In the genomic region with DNA sequence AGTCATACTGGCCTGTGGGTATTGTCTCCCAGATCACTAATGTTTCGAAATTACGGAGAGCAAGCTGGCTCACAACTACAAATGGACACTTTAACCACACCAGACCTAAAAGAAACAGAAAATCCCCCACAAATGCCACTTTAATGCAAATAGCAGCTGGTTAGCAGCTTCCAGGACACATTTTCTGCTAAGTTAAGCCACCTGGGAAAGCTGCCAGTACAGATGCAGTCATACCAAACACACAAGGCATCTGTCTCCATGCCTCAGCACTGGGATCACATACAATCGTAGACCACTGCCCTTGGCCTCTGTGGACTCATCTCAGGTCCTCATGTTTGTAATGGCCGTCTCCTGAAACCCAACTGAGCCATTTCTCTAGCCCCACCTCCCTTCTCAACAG, we compare ENCODE assay signal across 20 mouse cellular contexts. TPM values are rescaled to one million over a fixed set of nuclear protein-coding genes. Genes with fewer than 3 reads are reported as not detected.
"Had no signal": no experiment of that assay in that cellular context is flagged by ENCODE, and none has a peak within 500 bp of the region (broad histone marks: within the 10 kb centered on the region; RNA-seq: fewer than 3 reads in every experiment).

No protein-coding gene starts in this region.

- H3K27me3 ChIP-seq: kidney, embryonic 15.5 days; liver, embryonic 13.5 days; lung, embryonic 15.5 days; megakaryocyte, embryonic 14.5 days; midbrain, embryonic 15.5 days; neural tube, embryonic 13.5 days had no signal

- DNase-seq: kidney, adult 2 months; kidney, postnatal 14 days; liver; liver, embryonic 13.5 days; liver, postnatal 0 days; lung, postnatal 14 days; retina, postnatal 1 day; thymus, postnatal 4 days had no signal

- H3K4me3 ChIP-seq: kidney, embryonic 15.5 days; liver, embryonic 13.5 days; lung, embryonic 15.5 days; megakaryocyte, embryonic 14.5 days; midbrain, embryonic 15.5 days; neural tube, embryonic 13.5 days had no signal

- H3K9ac ChIP-seq: kidney, embryonic 15.5 days; liver, embryonic 13.5 days; liver, postnatal 0 days; lung, embryonic 15.5 days; midbrain, embryonic 15.5 days; neural tube, embryonic 13.5 days had no signal

- H3K4me2 ChIP-seq: kidney, embryonic 15.5 days; liver, embryonic 13.5 days; lung, embryonic 15.5 days; midbrain, embryonic 11.5 days; midbrain, embryonic 15.5 days; neural tube, embryonic 13.5 days had no signal

- ATAC-seq: liver, postnatal 0 days; midbrain, embryonic 15.5 days had no signal

- H3K4me1 ChIP-seq: kidney, embryonic 15.5 days; liver, embryonic 13.5 days; lung, embryonic 15.5 days; megakaryocyte, embryonic 14.5 days; midbrain, embryonic 15.5 days; neural tube, embryonic 13.5 days had no signal

- H3K9me3 ChIP-seq: kidney, embryonic 15.5 days; liver, embryonic 13.5 days; lung, embryonic 15.5 days; megakaryocyte, embryonic 14.5 days; midbrain, embryonic 15.5 days; neural tube, embryonic 13.5 days had no signal

- H3K27ac ChIP-seq: kidney, embryonic 15.5 days; liver, embryonic 13.5 days; lung, embryonic 15.5 days; macrophage; midbrain, embryonic 15.5 days; neural tube, embryonic 13.5 days had no signal

RNA-seq across cellular contexts. Expression of a gene that starts 17.6 kb away (rescaled TPM):
- total RNA-seq: layer of hippocampus, adult 8-10 months; layer of hippocampus, postnatal 25 days; monocyte, adult 5-6 weeks had no signal
- polyA plus RNA-seq: kidney, embryonic 15.5 days; limb, embryonic 11.5 days; liver, embryonic 13.5 days; liver, postnatal 0 days; macrophage; midbrain, embryonic 11.5 days; midbrain, embryonic 15.5 days; neural tube, embryonic 13.5 days had no signal

RNA-seq across cellular contexts. Expression of a gene that starts 42.6 kb away (rescaled TPM):
- total RNA-seq: layer of hippocampus, adult 8-10 months; layer of hippocampus, postnatal 25 days; monocyte, adult 5-6 weeks had no signal
- polyA plus RNA-seq: kidney, adult 2 months; large intestine, adult 2 months; liver, embryonic 13.5 days; liver, postnatal 0 days; lung, embryonic 15.5 days; macrophage had no signal
